Mouse (Mus musculus): ENCODE measurements around the gene Cxcr4. TPM values are rescaled to one million over a fixed set of nuclear protein-coding genes. Genes with fewer than 3 reads are reported as not detected.

Gene Cxcr4
- polyA plus RNA-seq, 1 experiment, result 2.3 TPM

DNA sequence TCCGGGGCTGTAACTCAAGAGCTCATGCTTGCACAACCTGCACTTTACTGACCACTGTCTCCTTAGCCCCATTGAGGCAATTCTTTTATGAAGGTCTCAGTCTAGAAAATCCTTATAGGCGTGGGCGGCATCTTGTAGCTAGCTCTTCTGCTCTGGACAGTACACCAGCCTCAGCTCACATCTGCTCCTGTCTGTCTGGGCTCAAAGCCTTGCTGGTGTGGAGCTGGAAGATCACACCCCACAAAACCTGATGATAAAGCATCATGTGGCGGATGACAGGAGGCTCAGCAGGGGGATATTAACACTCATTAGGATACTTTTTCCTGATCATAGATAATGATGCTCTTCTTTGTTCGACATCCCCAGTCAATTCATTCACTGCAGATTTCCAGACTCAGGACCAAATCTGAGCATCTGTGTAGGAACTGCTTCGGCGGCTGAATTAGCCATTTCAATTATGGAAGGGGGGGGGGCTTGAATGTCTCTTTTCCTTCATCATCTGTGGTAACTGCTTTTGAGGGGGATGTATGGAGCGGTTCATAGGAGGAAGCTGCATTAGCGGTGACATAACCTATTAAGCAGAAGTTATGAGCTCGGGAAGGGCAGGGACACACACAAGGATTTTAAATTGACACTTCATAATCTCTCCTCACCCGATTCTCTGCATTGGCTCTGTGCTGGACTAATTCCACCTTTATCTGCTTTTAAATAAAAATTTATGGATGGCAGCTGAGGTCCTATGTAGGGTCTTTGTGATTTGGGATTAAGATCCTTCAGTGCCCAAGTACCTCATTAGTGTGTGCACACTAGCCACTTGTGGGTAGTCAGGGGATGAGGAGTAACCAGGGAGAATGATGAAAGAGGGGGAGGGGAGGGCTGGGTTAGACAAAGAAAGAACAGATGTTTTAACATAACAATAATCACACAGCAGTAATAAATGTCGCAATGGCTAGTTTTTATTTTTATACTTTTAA is 24.6 kb downstream of the Cxcr4 start:
- Histone ChIP-seq H3K4me3 (ENCODE audit: insufficient read depth, low read depth, low read length) (no peak overlapping the region), H3K4me1 (ENCODE audit: control insufficient read depth, insufficient read depth, insufficient read length, low read length) (no peaks in the 10 kb centered on the region), H3K27ac (replicated peaks; ENCODE audit: low read depth, low read length) (no peak overlapping the region)

DNA sequence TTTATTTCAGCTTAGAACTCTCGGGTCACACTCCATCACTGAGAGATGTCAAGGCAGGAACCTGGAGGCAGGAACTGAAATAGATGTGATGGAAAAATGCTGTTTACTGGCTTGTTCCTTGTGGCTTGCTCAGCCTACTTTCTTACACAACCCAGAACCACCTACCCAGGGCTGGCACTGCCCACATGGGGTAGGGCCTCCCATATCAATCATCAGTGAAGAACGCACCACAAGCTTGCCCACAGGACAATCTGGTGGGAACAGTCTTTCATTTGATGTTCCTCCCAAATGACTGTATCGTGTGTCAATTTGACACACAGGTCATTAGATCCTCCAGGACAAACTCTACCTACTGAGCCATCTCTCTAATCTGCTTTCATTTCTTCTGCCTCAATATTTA is 28.2 kb downstream of the Cxcr4 start:
- no peak overlapping the region for H3K27ac ChIP-seq (replicated peaks; ENCODE audit: low read depth, low read length)
- H3K4me3 ChIP-seq (ENCODE audit: insufficient read depth, low read depth, low read length), result no peak overlapping the region
- H3K4me1 ChIP-seq (ENCODE audit: control insufficient read depth, insufficient read depth, insufficient read length, low read length), result no peaks in the 10 kb centered on the region

GRCm38 (mm10) chr1:128561325-128561874 is 30.7 kb downstream of the Cxcr4 start:
- no peaks in the 10 kb centered on the region for H3K4me1 ChIP-seq (ENCODE audit: control insufficient read depth, insufficient read depth, insufficient read length, low read length)
- H3K27ac ChIP-seq (replicated peaks; ENCODE audit: low read depth, low read length), result no peak overlapping the region
- H3K4me3 ChIP-seq (ENCODE audit: insufficient read depth, low read depth, low read length), result no peak overlapping the region

DNA sequence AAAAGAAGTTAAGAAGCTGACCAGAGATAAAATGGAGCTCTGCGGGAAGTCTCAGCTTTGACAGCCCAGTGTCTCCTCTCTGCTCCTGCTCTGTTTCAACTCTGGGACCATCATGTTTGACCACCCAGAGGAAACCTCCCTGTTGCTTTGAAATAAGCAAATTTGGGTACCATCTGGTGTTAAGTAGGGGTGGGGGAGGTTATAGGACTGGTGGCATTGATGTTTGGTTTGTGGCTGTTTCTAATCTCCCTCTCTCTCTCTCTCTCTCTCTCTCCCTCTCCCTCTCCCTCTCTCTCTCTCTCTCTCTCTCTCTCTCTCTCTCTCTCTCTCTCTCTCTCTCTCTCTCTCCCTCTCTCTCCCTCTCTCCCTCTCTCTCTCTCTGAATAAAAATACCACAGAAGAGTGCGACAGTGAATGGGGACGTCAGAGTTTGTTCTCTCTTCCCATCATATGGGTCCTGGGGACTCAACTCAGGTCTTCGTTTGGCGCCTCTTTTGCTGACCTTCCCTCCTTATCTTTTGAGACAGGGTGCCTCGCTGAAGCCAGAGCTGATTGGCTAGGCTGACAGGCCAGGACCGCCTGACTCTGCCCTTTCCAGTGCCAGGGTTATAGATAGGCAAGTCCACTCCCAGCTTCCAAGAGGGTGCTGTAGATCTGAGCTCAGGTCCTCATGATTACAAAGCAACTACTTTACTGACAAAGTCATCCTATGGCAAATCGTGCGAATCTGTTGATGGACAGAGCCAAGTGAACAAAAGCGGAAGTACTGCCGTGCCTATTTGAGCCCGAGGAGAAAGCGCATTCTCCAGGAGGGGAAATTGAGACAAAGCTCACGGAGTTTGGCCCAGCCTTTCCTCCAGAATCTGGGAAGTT is 31.4 kb downstream of the Cxcr4 start:
- no peak overlapping the region for H3K27ac ChIP-seq (replicated peaks; ENCODE audit: low read depth, low read length)
- H3K4me3 ChIP-seq (ENCODE audit: insufficient read depth, low read depth, low read length), result no peak overlapping the region
- H3K4me1 ChIP-seq (ENCODE audit: control insufficient read depth, insufficient read depth, insufficient read length, low read length), result no peaks in the 10 kb centered on the region

GRCm38 (mm10) chr1:128557953-128558352 is 34.1 kb downstream of the Cxcr4 start:
- no peak overlapping the region for H3K4me3 ChIP-seq (ENCODE audit: insufficient read depth, low read depth, low read length)
- no peaks in the 10 kb centered on the region for H3K4me1 ChIP-seq (ENCODE audit: control insufficient read depth, insufficient read depth, insufficient read length, low read length)

DNA sequence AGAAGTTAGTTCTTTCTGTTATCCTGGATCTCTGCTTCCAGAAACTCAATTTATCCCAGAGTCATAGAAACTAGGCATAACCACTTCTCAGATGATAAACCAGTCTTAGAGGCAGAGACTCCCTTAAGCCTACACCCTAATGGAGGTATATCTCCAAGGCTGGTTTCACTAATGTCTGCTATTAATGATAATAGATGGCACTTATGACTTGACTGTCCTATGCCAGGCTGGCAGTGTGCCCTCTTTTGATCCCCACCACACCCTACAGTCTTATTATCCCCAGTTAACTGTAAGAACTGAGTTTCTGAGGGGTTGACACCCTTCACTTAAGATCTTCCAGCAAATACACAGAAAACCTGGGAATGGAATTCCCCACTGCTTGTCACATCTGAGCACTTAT is 39.5 kb downstream of the Cxcr4 start:
- Histone ChIP-seq H3K4me3 (ENCODE audit: insufficient read depth, low read depth, low read length) (no peak overlapping the region), H3K27ac (replicated peaks; ENCODE audit: low read depth, low read length) (no peak overlapping the region), H3K4me1 (ENCODE audit: control insufficient read depth, insufficient read depth, insufficient read length, low read length) (no peaks in the 10 kb centered on the region)

More at GRCm38 (mm10) chr1:128557953-128558352, 34.1 kb downstream of the Cxcr4 start:
- H3K27ac ChIP-seq (replicated peaks; ENCODE audit: low read depth, low read length), result no peak overlapping the region

DNA sequence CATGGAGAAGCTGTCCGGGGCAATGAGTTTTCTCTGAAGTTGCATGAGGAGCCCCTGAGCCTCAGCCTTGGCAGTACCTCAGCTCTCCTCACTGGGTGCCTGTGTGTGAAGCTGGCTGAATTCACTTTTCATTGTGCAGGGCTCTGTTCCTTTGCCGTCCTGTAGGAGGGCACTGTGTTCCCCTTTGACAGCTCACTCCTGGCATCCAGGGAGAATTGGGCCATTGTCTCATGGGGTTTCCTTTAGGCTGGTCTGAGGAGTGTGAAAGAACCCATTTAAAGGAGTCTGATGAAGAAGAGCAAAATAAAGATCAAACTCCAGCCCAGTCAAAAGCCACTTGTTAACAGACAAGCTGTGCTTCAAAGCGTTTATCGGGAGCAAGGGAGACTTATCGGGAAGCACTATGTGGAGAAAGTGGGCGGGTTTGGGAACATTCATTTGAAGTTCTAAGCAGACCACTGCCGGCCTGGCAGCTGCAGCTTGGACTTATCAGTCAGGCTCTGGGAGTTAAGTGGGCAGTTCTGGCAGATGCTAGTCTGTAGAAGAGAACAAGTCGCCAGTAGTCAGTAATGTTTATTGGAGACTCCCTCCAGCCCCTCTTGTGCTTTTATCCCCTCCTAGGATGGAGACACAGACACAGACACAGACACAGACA is 40.2 kb downstream of the Cxcr4 start:
- H3K4me1 ChIP-seq (ENCODE audit: control insufficient read depth, insufficient read depth, insufficient read length, low read length), result no peaks in the 10 kb centered on the region; the same call in 1 of the 2 replicates
- H3K27ac ChIP-seq (replicated peaks; ENCODE audit: low read depth, low read length), result no peak overlapping the region
- H3K4me3 ChIP-seq (ENCODE audit: insufficient read depth, low read depth, low read length), result no peak overlapping the region

DNA sequence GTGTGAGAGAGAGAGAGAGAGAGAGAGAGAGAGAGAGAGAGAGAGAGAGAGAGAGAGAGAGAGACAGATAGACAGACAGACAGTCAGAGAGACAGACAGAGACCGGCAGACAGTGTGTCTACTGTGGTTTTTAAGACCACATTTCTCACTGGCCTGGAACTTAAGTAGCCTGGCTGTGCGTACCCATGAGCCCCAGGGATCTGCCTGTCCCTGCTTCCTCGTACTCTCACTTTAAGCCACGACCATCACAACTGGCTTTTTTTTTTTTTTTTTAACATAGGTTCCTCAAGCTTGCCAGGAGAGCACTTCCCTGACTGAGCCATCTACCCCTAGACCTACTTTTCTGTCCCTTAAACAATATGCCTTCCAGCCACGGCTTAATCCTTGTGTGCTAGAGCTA is 42.7 kb downstream of the Cxcr4 start:
- H3K27ac ChIP-seq (replicated peaks; ENCODE audit: low read depth, low read length), result no peak overlapping the region
- H3K4me1 ChIP-seq (ENCODE audit: control insufficient read depth, insufficient read depth, insufficient read length, low read length), result no peaks in the 10 kb centered on the region; the same call in 1 of the 2 replicates
- no peak overlapping the region for H3K4me3 ChIP-seq (ENCODE audit: insufficient read depth, low read depth, low read length)

DNA sequence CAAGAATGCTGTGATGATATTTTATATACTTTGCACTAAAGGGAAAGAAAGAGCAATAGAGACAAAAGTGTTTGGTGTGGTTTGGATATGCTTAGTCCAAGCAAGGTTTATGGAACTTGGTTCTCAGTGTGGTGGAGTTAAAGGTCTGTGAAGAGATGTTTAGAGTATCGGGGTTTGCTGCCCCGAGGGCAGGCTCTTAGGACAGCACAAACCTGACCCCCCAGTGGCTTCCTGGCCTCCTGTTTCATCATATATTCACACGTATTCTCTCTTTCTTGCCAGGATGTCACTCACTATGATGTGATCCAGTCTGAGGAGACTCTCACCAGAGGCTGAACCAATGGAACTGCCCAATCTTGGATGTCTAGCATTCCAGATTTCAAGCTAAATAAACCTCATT is 43.1 kb downstream of the Cxcr4 start:
- no peak overlapping the region for H3K4me3 ChIP-seq (ENCODE audit: insufficient read depth, low read depth, low read length)
- H3K27ac ChIP-seq (replicated peaks; ENCODE audit: low read depth, low read length), result no peak overlapping the region
- H3K4me1 ChIP-seq (ENCODE audit: control insufficient read depth, insufficient read depth, insufficient read length, low read length), result no peaks in the 10 kb centered on the region; the same call in 1 of the 2 replicates

DNA sequence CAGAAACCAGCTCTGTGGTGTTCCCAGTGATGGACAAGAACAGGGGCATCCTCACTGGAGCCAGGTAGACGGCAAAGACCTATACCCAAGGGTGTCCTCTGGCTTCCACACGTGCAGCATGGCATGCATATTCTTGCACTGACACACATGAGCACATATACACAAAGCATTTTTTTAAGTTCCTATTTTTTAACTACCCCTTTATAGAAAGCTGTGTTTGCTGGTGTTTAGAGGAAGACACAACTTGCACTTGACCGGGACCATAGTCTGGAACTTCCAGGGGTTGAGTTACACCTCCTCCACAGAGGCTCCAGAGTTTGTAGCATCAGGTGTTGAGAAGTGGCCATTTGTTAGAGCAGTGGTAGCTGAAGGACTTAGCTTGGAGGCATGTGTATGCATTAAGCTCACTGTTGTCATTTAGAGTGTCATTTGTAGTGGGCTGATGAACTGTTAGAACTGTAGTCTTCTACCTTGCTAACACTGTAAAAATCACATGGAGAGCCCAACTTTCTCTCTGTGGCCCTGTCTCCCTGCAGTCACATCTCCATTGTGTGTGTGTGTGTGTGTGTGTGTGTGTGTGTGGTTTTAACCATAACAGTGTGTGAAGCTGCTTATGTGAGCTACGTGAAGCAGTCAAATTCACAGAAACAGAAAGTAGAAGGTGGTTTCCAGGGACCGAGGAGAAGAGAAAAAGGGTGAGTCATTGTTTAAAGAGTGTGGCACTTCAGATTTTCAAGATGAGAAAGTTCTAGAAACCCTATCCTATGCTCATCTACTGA is 43.7 kb downstream of the Cxcr4 start:
- Histone ChIP-seq H3K4me1 (ENCODE audit: control insufficient read depth, insufficient read depth, insufficient read length, low read length) (no peaks in the 10 kb centered on the region; the same call in 1 of the 2 replicates), H3K4me3 (ENCODE audit: insufficient read depth, low read depth, low read length) (no peak overlapping the region), H3K27ac (replicated peaks; ENCODE audit: low read depth, low read length) (no peak overlapping the region)

GRCm38 (mm10) chr1:128545672-128546071 is 46.4 kb downstream of the Cxcr4 start:
- Histone ChIP-seq H3K27ac (replicated peaks; ENCODE audit: low read depth, low read length) (no peak overlapping the region), H3K4me1 (ENCODE audit: control insufficient read depth, insufficient read depth, insufficient read length, low read length) (no peaks in the 10 kb centered on the region; the same call in 1 of the 2 replicates), H3K4me3 (ENCODE audit: insufficient read depth, low read depth, low read length) (no peak overlapping the region)

GRCm38 (mm10) chr1:128543137-128543536 is 49.0 kb downstream of the Cxcr4 start:
- Histone ChIP-seq H3K4me1 (ENCODE audit: control insufficient read depth, insufficient read depth, insufficient read length, low read length) (peaks cover 6% of the 10 kb centered on the region), H3K27ac (replicated peaks; ENCODE audit: low read depth, low read length) (no peak overlapping the region), H3K4me3 (ENCODE audit: insufficient read depth, low read depth, low read length) (no peak overlapping the region)

GRCm38 (mm10) chr1:128542555-128542954 is 49.5 kb downstream of the Cxcr4 start:
- Histone ChIP-seq H3K4me1 (ENCODE audit: control insufficient read depth, insufficient read depth, insufficient read length, low read length) (peaks cover 6% of the 10 kb centered on the region), H3K4me3 (ENCODE audit: insufficient read depth, low read depth, low read length) (no peak overlapping the region), H3K27ac (replicated peaks; ENCODE audit: low read depth, low read length) (no peak overlapping the region)

GRCm38 (mm10) chr1:128540213-128540612 is 51.9 kb downstream of the Cxcr4 start:
- peaks cover 6% of the 10 kb centered on the region; the same call in 1 of the 2 replicates for H3K4me1 ChIP-seq (ENCODE audit: control insufficient read depth, insufficient read depth, insufficient read length, low read length)
- no peak overlapping the region for H3K27ac ChIP-seq (replicated peaks; ENCODE audit: low read depth, low read length)
- H3K4me3 ChIP-seq (ENCODE audit: insufficient read depth, low read depth, low read length), result no peak overlapping the region
